Mouse (Mus musculus) kidney, embryonic 14.5 days (tissue): ENCODE results near the gene Homer2. TPM values are rescaled to one million over a fixed set of nuclear protein-coding genes. Genes with fewer than 3 reads are reported as not detected.

Experiments used
- ATAC-seq: fragments of 200-750 bp; cut with Nextera tagmentation; 2 replicates; pipeline ENCODE4 v1.8.0; 2017; ENCODE audit warnings: moderate number of reproducible peaks, mild to moderate bottlenecking, moderate TSS enrichment, moderate library complexity; ENCODE audit not compliant: low FRiP score, low TSS enrichment
- H3K27ac ChIP-seq: fragments of 300-500 bp; sonication (generic); 2 replicates; pipeline ENCODE4 v1.5.1; 2014; ENCODE audit warnings: low read depth, mild to moderate bottlenecking, low read length, moderate library complexity, mixed read lengths
- H3K27me3 ChIP-seq: fragments of 300-500 bp; sonication (generic); 2 replicates; pipeline ENCODE4 v1.6.1; 2014; ENCODE audit warnings: mild to moderate bottlenecking, low read length; ENCODE audit not compliant: control insufficient read depth, insufficient read depth
- H3K36me3 ChIP-seq: fragments of 300-500 bp; sonication (generic); 2 replicates; pipeline ENCODE4 v1.6.1; 2014; ENCODE audit warnings: low read length, mixed read lengths; ENCODE audit not compliant: control insufficient read depth, insufficient read depth
- H3K4me1 ChIP-seq: fragments of 300-500 bp; sonication (generic); 2 replicates; pipeline ENCODE4 v1.6.1; 2014; ENCODE audit warnings: low read length, mixed read lengths; ENCODE audit not compliant: control insufficient read depth, insufficient read depth
- H3K4me2 ChIP-seq: fragments of 300-500 bp; sonication (generic); replicated peaks from 2 replicates; pipeline ENCODE4 v1.6.1; 2014; ENCODE audit warnings: low read depth, mild to moderate bottlenecking, low read length
- H3K4me3 ChIP-seq: fragments of 300-500 bp; sonication (generic); 2 replicates; pipeline ENCODE4 v1.5.1; 2014; ENCODE audit warnings: mild to moderate bottlenecking, low read length
- H3K9ac ChIP-seq: fragments of 300-500 bp; sonication (generic); 2 replicates; pipeline ENCODE4 v1.6.1; 2014; ENCODE audit warnings: low read depth, mild to moderate bottlenecking, low read length, moderate library complexity
- H3K9me3 ChIP-seq: fragments of 300-500 bp; sonication (generic); 2 replicates; pipeline ENCODE4 v1.6.1; 2016; ENCODE audit warnings: low read length; ENCODE audit not compliant: control insufficient read depth
- WGBS: fragments of 180-500 bp; shearing (Covaris S2); extraction: QIAGEN DNeasy Blood & Tissue Kit; methylation state at CpG from one replicate; pipeline ENCODE4 v1.1.7; 2014; 5-methylcytosine and 5-hydroxymethylcytosine counted together
- polyA plus RNA-seq: library from polyadenylated mRNA; unstranded; fragments of >200 nt; fragmentation: Nextera tagmentation; extraction: Ambion mirVana; gene quantifications from 2 replicates; pipeline ENCODE4 v1.2.1, GENCODE M21; 2014

Homer2 gene
- polyA plus RNA-seq, 1 experiment from 2014 or later, result 14.5 TPM

GRCm38 (mm10) chr7:81708165-81708564 is 838 bp upstream of the Homer2 start:
- no peaks in the 10 kb centered on the region for H3K4me1 ChIP-seq
- peaks cover 13% of the 10 kb centered on the region; the same call in 1 of the 2 replicates for H3K27me3 ChIP-seq
- H3K27ac ChIP-seq, result no peak overlapping the region
- H3K4me2 ChIP-seq, result no peak overlapping the region
- no peak overlapping the region for H3K4me3 ChIP-seq
- H3K36me3 ChIP-seq, result no peaks in the 10 kb centered on the region
- ATAC-seq, result no peak
- H3K9me3 ChIP-seq, result no peaks in the 10 kb centered on the region
- H3K9ac ChIP-seq, result no peak overlapping the region

- Histone ChIP-seq H3K4me2 (peak overlapping the region; percentile 94), H3K4me3 (peak overlapping the region; percentile 64), H3K9me3 (no peaks in the 10 kb centered on the region), H3K36me3 (no peaks in the 10 kb centered on the region), H3K9ac (peak overlapping the region; percentile 68), H3K27ac (0 out of 2 replicates have a peak overlapping the region, but pooled peaks have one; percentile 6), H3K27me3 (peaks cover 13% of the 10 kb centered on the region; the same call in 1 of the 2 replicates), H3K4me1 (no peaks in the 10 kb centered on the region)
- WGBS, result 1% methylated on average over 51 of the region's 114 CpGs
- ATAC-seq, result peak; percentile 61
These were observed 623 bp downstream of the Homer2 start for GRCm38 (mm10) chr7:81706416-81707391.

DNA sequence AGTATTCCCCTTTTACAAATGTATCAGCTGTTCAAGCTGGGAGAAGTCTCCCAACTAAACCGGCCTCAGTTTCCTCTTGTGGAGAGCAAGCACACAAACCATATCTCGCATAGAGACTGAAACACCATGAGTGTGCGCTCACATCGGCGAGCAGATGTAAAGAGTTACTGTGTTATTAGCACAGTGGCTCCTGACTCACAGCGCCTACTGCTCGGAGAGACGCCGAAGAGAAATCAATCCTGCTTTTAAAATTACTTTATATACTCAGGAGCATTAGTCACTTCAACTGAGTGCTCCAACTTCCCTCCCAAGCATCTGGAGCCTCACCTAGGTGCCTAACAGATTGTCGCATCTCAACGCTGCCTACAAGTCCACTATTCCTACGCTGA is 1.3 kb downstream of the Homer2 start:
- Histone ChIP-seq H3K9ac (peak overlapping the region; percentile 68), H3K27me3 (peaks cover 13% of the 10 kb centered on the region; the same call in 1 of the 2 replicates), H3K27ac (no peak overlapping the region)

GRCm38 (mm10) chr7:81698357-81698756 is 9.0 kb downstream of the Homer2 start:
- no peaks in the 10 kb centered on the region for H3K36me3 ChIP-seq
- ATAC-seq, result no peak
- 82% methylated on average over 13 of the region's 13 CpGs for WGBS

More for the DNA sequence above, 1.3 kb downstream of the Homer2 start:
- Histone ChIP-seq H3K4me3 (peak overlapping the region; percentile 64), H3K4me1 (no peaks in the 10 kb centered on the region), H3K4me2 (peak overlapping the region; percentile 94), H3K36me3 (no peaks in the 10 kb centered on the region), H3K9me3 (no peaks in the 10 kb centered on the region)
- WGBS, result 35% methylated on average over 12 of the region's 12 CpGs
- ATAC-seq, result no peak

DNA sequence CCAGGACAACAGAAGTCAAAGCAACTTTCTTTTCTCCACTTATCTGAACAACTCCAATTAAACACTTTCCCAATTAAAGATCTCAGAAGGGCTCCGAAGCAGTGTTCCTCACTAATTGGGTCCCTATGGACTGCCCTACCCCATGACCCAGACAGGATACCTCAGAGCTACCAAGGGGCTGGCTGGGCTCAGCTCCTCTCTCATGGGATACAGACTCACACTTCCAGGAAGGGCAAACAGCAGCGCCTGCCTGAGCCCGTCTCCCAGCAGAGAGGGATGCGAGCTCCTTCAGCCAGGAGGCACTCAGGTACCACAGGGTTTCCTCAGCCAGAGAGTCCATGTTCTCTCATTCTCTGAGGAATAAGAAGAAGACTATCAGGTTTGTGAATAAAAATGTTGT is 9.4 kb downstream of the Homer2 start:
- no peak overlapping the region for H3K4me3 ChIP-seq

More at GRCm38 (mm10) chr7:81698357-81698756, 9.0 kb downstream of the Homer2 start:
- H3K9me3 ChIP-seq, result no peaks in the 10 kb centered on the region
- H3K9ac ChIP-seq, result no peak overlapping the region
- no peak overlapping the region for H3K4me2 ChIP-seq
- no peaks in the 10 kb centered on the region for H3K27me3 ChIP-seq
- H3K4me3 ChIP-seq, result no peak overlapping the region
- H3K27ac ChIP-seq, result no peak overlapping the region
- H3K4me1 ChIP-seq, result no peaks in the 10 kb centered on the region

GRCm38 (mm10) chr7:81695763-81696533 is 11.4 kb downstream of the Homer2 start:
- Histone ChIP-seq H3K27ac (no peak overlapping the region), H3K4me3 (no peak overlapping the region), H3K4me1 (no peaks in the 10 kb centered on the region), H3K9ac (no peak overlapping the region), H3K9me3 (no peaks in the 10 kb centered on the region), H3K4me2 (no peak overlapping the region), H3K27me3 (no peaks in the 10 kb centered on the region), H3K36me3 (no peaks in the 10 kb centered on the region)
- ATAC-seq, result peak; percentile 70; the same call in 1 of the 2 replicates
- WGBS, result 55% methylated on average over 16 of the region's 16 CpGs

More for the DNA sequence above, 9.4 kb downstream of the Homer2 start:
- no peak overlapping the region for H3K27ac ChIP-seq
- no peak for ATAC-seq
- 81% methylated on average over 4 of the region's 4 CpGs for WGBS
- H3K4me2 ChIP-seq, result no peak overlapping the region
- H3K27me3 ChIP-seq, result no peaks in the 10 kb centered on the region
- no peak overlapping the region for H3K9ac ChIP-seq
- H3K36me3 ChIP-seq, result no peaks in the 10 kb centered on the region
- no peaks in the 10 kb centered on the region for H3K4me1 ChIP-seq
- H3K9me3 ChIP-seq, result no peaks in the 10 kb centered on the region

- no peak overlapping the region for H3K4me3 ChIP-seq
- no peak overlapping the region for H3K4me2 ChIP-seq
- WGBS, result 91% methylated on average over 5 of the region's 5 CpGs
- H3K4me1 ChIP-seq, result peaks cover 5% of the 10 kb centered on the region; the same call in 1 of the 2 replicates
- no peaks in the 10 kb centered on the region for H3K36me3 ChIP-seq
- no peaks in the 10 kb centered on the region for H3K27me3 ChIP-seq
- no peaks in the 10 kb centered on the region for H3K9me3 ChIP-seq
- ATAC-seq, result no peak
- H3K27ac ChIP-seq, result no peak overlapping the region
- H3K9ac ChIP-seq, result no peak overlapping the region
These were observed 16.3 kb downstream of the Homer2 start for GRCm38 (mm10) chr7:81691067-81691466.

DNA sequence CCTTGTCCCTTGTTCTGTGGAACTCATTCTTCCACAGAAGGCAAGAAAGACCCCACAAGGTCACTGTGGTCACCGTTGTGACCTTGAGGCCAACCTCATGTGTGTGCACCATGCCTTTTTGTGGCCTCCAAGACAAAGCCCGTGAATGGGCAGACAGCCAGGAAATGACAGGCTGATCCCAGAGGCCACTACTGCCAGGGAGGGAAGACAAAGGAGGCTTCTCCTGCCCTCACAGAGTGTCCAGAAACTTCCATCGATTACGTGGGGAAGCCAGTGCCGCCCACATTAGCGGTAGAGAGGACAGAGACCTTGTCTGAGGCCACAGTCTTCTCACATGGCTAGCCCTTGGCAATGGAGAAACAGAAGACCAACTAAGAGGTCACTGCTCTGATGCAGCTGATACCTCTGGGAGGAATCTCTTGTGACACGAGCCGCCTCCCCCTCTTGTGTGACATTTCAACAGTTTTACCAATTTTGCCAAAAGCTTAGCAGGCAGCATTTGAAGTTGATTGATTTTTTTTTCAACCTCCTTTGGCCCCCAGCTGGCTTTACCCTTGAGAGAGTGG is 18.1 kb downstream of the Homer2 start:
- Histone ChIP-seq H3K36me3 (no peaks in the 10 kb centered on the region), H3K27me3 (no peaks in the 10 kb centered on the region), H3K4me1 (peaks cover 5% of the 10 kb centered on the region; the same call in 1 of the 2 replicates), H3K4me2 (no peak overlapping the region), H3K4me3 (no peak overlapping the region), H3K9me3 (no peaks in the 10 kb centered on the region), H3K27ac (no peak overlapping the region), H3K9ac (no peak overlapping the region)
- ATAC-seq, result no peak
- WGBS, result 64% methylated on average over 8 of the region's 8 CpGs
